Mouse (Mus musculus) neural tube, embryonic 12.5 days (tissue): ENCODE measurements around the gene Sh3rf1. TPM values are rescaled to one million over a fixed set of nuclear protein-coding genes. Genes with fewer than 3 reads are reported as not detected.

ENCODE experiments used
- ATAC-seq: fragments of 200-750 bp; cut with Nextera tagmentation; 2 replicates; pipeline ENCODE4 v1.8.0; 2017; ENCODE audit warnings: low read depth, mild to moderate bottlenecking, moderate TSS enrichment, moderate library complexity; ENCODE audit not compliant: low FRiP score
- H3K27ac ChIP-seq: fragments of 300-500 bp; sonication (generic); 2 replicates; pipeline ENCODE4 v1.5.1; 2016
- H3K27me3 ChIP-seq: fragments of 300-500 bp; sonication (generic); replicated peaks from 2 replicates; pipeline ENCODE4 v1.6.1; 2016; ENCODE audit warnings: mild to moderate bottlenecking
- H3K36me3 ChIP-seq: fragments of 300-500 bp; sonication (generic); 2 replicates; pipeline ENCODE4 v1.6.1; 2016; ENCODE audit warnings: mild to moderate bottlenecking
- H3K4me1 ChIP-seq: fragments of 300-500 bp; sonication (generic); 2 replicates; pipeline ENCODE4 v1.6.1; 2016
- H3K4me2 ChIP-seq: fragments of 300-500 bp; sonication (generic); replicated peaks from 2 replicates; pipeline ENCODE4 v1.6.1; 2016; ENCODE audit warnings: mild to moderate bottlenecking
- H3K4me3 ChIP-seq: fragments of 300-500 bp; sonication (generic); 2 replicates; pipeline ENCODE4 v1.5.1; 2016
- H3K9ac ChIP-seq: fragments of 300-500 bp; sonication (generic); 2 replicates; pipeline ENCODE4 v1.6.1; 2016; ENCODE audit warnings: mild to moderate bottlenecking
- H3K9me3 ChIP-seq: fragments of 300-500 bp; sonication (generic); 2 replicates; pipeline ENCODE4 v1.6.1; 2016; ENCODE audit warnings: mild to moderate bottlenecking
- WGBS: fragments of 180-500 bp; shearing (Covaris S2); methylation state at CpG from one replicate; pipeline ENCODE4 v1.1.7; 2016; 5-methylcytosine and 5-hydroxymethylcytosine counted together
- polyA plus RNA-seq: library from polyadenylated mRNA; unstranded; fragments of >200 nt; fragmentation: Nextera tagmentation; extraction: Ambion mirVana; gene quantifications from 2 replicates; pipeline ENCODE4 v1.2.1, GENCODE M21; 2016

Sh3rf1 gene
- polyA plus RNA-seq, 1 experiment from 2014 or later, result 25.2 TPM

- Histone ChIP-seq H3K4me1 (no peaks in the 10 kb centered on the region), H3K4me3 (no peak overlapping the region), H3K9me3 (no peaks in the 10 kb centered on the region), H3K27ac (no peak overlapping the region), H3K4me2 (no peak overlapping the region), H3K36me3 (no peaks in the 10 kb centered on the region), H3K9ac (no peak overlapping the region), H3K27me3 (no peaks in the 10 kb centered on the region)
- ATAC-seq, result no peak
- WGBS, result 86% methylated on average over 8 of the region's 8 CpGs
Measured at GRCm38 (mm10) chr8:61427916-61428681, 204.4 kb downstream of the Sh3rf1 start.

- no peaks in the 10 kb centered on the region for H3K36me3 ChIP-seq
- H3K4me1 ChIP-seq, result no peaks in the 10 kb centered on the region
- no peak for ATAC-seq
- no peak overlapping the region for H3K9ac ChIP-seq
- H3K9me3 ChIP-seq, result no peaks in the 10 kb centered on the region
- no peak overlapping the region for H3K27ac ChIP-seq
- no peak overlapping the region for H3K4me2 ChIP-seq
- H3K4me3 ChIP-seq, result no peak overlapping the region
- H3K27me3 ChIP-seq, result no peaks in the 10 kb centered on the region
- WGBS, result 80% methylated on average over 4 of the region's 4 CpGs
Measured at GRCm38 (mm10) chr8:61428821-61429482, 205.3 kb downstream of the Sh3rf1 start.

GRCm38 (mm10) chr8:61435481-61435880 lies 211.8 kb downstream of the Sh3rf1 start:
- no peak overlapping the region for H3K4me2 ChIP-seq
- H3K4me3 ChIP-seq, result no peak overlapping the region
- no peak for ATAC-seq
- H3K4me1 ChIP-seq, result no peaks in the 10 kb centered on the region
- H3K9me3 ChIP-seq, result peaks cover 3% of the 10 kb centered on the region; the same call in 1 of the 2 replicates
- H3K36me3 ChIP-seq, result no peaks in the 10 kb centered on the region
- WGBS, result 89% methylated on average over 5 of the region's 5 CpGs
- H3K27ac ChIP-seq, result no peak overlapping the region
- no peaks in the 10 kb centered on the region for H3K27me3 ChIP-seq
- H3K9ac ChIP-seq, result no peak overlapping the region

- no peaks in the 10 kb centered on the region for H3K27me3 ChIP-seq
- 60% methylated on average over 3 of the region's 3 CpGs for WGBS
- H3K4me2 ChIP-seq, result no peak overlapping the region
- H3K9ac ChIP-seq, result no peak overlapping the region
- no peaks in the 10 kb centered on the region for H3K4me1 ChIP-seq
- H3K4me3 ChIP-seq, result no peak overlapping the region
- H3K27ac ChIP-seq, result no peak overlapping the region
- no peaks in the 10 kb centered on the region for H3K36me3 ChIP-seq
- ATAC-seq, result no peak
- peaks cover 5% of the 10 kb centered on the region; the same call in 1 of the 2 replicates for H3K9me3 ChIP-seq
Measured at GRCm38 (mm10) chr8:61436147-61436546, 212.5 kb downstream of the Sh3rf1 start.

GRCm38 (mm10) chr8:61436586-61437304 lies 213.1 kb downstream of the Sh3rf1 start:
- no peak overlapping the region for H3K27ac ChIP-seq
- WGBS, result 59% methylated on average over 9 of the region's 9 CpGs

GRCm38 (mm10) chr8:61437305-61437605 lies 213.6 kb downstream of the Sh3rf1 start:
- Histone ChIP-seq H3K36me3 (no peaks in the 10 kb centered on the region), H3K4me3 (no peak overlapping the region), H3K4me2 (no peak overlapping the region), H3K9me3 (peaks cover 5% of the 10 kb centered on the region; the same call in 1 of the 2 replicates), H3K9ac (no peak overlapping the region), H3K27me3 (no peaks in the 10 kb centered on the region), H3K4me1 (no peaks in the 10 kb centered on the region), H3K27ac (no peak overlapping the region)
- ATAC-seq, result no peak

More at GRCm38 (mm10) chr8:61436586-61437304, 213.1 kb downstream of the Sh3rf1 start:
- H3K36me3 ChIP-seq, result no peaks in the 10 kb centered on the region
- no peak overlapping the region for H3K9ac ChIP-seq
- H3K4me1 ChIP-seq, result no peaks in the 10 kb centered on the region
- no peaks in the 10 kb centered on the region for H3K27me3 ChIP-seq
- no peak overlapping the region for H3K4me2 ChIP-seq
- H3K9me3 ChIP-seq, result peaks cover 5% of the 10 kb centered on the region; the same call in 1 of the 2 replicates
- H3K4me3 ChIP-seq, result no peak overlapping the region
- ATAC-seq, result no peak

GRCm38 (mm10) chr8:61442988-61443387 lies 219.3 kb downstream of the Sh3rf1 start:
- Histone ChIP-seq H3K4me2 (no peak overlapping the region), H3K27ac (no peak overlapping the region), H3K9ac (no peak overlapping the region), H3K36me3 (no peaks in the 10 kb centered on the region), H3K27me3 (no peaks in the 10 kb centered on the region), H3K4me1 (peaks cover 9% of the 10 kb centered on the region; the same call in 1 of the 2 replicates), H3K9me3 (peaks cover 5% of the 10 kb centered on the region; the same call in 1 of the 2 replicates), H3K4me3 (no peak overlapping the region)
- WGBS, result 73% methylated on average over 3 of the region's 3 CpGs
- no peak for ATAC-seq

GRCm38 (mm10) chr8:61444358-61444757 lies 220.7 kb downstream of the Sh3rf1 start:
- Histone ChIP-seq H3K4me2 (no peak overlapping the region), H3K27me3 (no peaks in the 10 kb centered on the region), H3K4me3 (no peak overlapping the region), H3K9ac (no peak overlapping the region), H3K36me3 (no peaks in the 10 kb centered on the region), H3K4me1 (peaks cover 9% of the 10 kb centered on the region; the same call in 1 of the 2 replicates), H3K9me3 (peaks cover 5% of the 10 kb centered on the region; the same call in 1 of the 2 replicates), H3K27ac (no peak overlapping the region)
- no peak for ATAC-seq
- WGBS, result 35% methylated on average over 3 of the region's 3 CpGs

Other genes with a start within 250 kb of the Sh3rf1 start
- 45.4 and 47.4 TPM in 2 replicates for gene Clcn3, start 240.6 kb upstream of the Sh3rf1 start, polyA plus RNA-seq
- gene Nek1, start 230.7 kb upstream of the Sh3rf1 start, polyA plus RNA-seq, result 21.5 and 22.6 TPM in 2 replicates